Comparison of ENCODE assay signal across 12 mouse cellular contexts in the genomic region with DNA sequence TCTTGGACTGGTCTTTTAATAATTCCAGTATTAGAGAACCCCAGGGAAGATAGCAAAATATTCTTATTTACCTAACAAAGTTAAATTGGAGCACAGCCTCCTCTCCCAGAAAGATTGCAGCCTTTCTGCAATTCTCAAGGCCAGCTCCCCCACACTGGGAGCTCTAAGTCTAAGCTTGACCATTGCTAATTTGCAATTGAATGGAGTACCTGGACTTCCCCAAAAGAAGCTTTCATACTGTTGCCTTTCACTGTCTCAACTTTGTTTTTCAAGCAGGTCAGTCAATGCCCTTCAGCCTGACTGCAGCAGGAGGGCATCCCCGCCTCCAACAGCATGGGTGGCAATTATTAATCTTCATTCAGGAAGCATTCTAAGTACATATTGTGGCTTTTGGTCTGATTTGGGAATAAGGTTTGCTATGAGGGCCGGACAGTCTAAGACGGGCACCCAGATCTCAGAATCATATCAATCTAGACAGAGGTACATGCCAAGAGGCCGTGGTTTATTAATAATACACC. TPM values are rescaled to one million over a fixed set of nuclear protein-coding genes. Genes with fewer than 3 reads are reported as not detected.
"Had no signal": no experiment of that assay in that cellular context is flagged by ENCODE, and none has a peak within 500 bp of the region (broad histone marks: within the 10 kb centered on the region; RNA-seq: fewer than 3 reads in every experiment).

No protein-coding gene starts in this region.

RNA-seq across cellular contexts. Expression of a gene that starts 6.8 kb away (rescaled TPM):
- polyA plus RNA-seq: lung, embryonic 14.5 days; lung, embryonic 16.5 days; midbrain, embryonic 10.5 days; midbrain, embryonic 12.5 days; midbrain, embryonic 14.5 days; midbrain, embryonic 16.5 days; myocyte; neural tube, embryonic 11.5 days; neural tube, embryonic 13.5 days; neural tube, embryonic 15.5 days; small intestine, adult 2 months; thymus, postnatal 0 days had no signal
